Mouse (Mus musculus): ENCODE data around the gene Ddah1. TPM values are rescaled to one million over a fixed set of nuclear protein-coding genes. Genes with fewer than 3 reads are reported as not detected.

Ddah1 gene
- total and polyA plus RNA-seq, 2 experiments, result 43.1 to 80.8 TPM

- Histone ChIP-seq H3K27me3 (ENCODE audit: control insufficient read depth, insufficient read depth, low read length) (no peaks in the 10 kb centered on the region), H3K36me3 (ENCODE audit: control insufficient read depth, insufficient read depth, low read length) (no peaks in the 10 kb centered on the region), H3K4me1 (ENCODE audit: control insufficient read depth, insufficient read depth, low read length) (0 out of 2 replicates have a peak, but pooled peaks cover 2% of the 10 kb centered on the region), H3K79me2 (ENCODE audit: control insufficient read depth, insufficient read depth, low read length) (no peaks in the 10 kb centered on the region), H3K4me3 (ENCODE audit: insufficient read depth, low read depth, low read length) (no peak overlapping the region), H3K27ac (replicated peaks; ENCODE audit: insufficient read depth, low read depth, low read length) (no peak overlapping the region), H3K9ac (ENCODE audit: low read depth, low read length) (no peak overlapping the region)
- TF ChIP-seq CTCF (IDR thresholded peaks at IDR 0.05; ENCODE audit: low read depth, low read length), result no peak
- no peak for TF ChIP-seq POLR2A (IDR thresholded peaks at IDR 0.05; ENCODE audit: extremely low read depth, insufficient read depth, low read length)
- DNase-seq (ENCODE audit: extremely low read depth, low read depth, low spot score), result no peak
- WGBS, result 97% methylated on average over 15 of the region's 15 CpGs
These were observed 123.8 kb downstream of the Ddah1 start for GRCm38 (mm10) chr3:145882076-145882874.

GRCm38 (mm10) chr3:145883233-145883632 lies 124.8 kb downstream of the Ddah1 start:
- WGBS, result 90% methylated on average over 2 of the region's 2 CpGs
- TF ChIP-seq CTCF (IDR thresholded peaks at IDR 0.05; ENCODE audit: low read depth, low read length) (no peak), POLR2A (IDR thresholded peaks at IDR 0.05; ENCODE audit: extremely low read depth, insufficient read depth, low read length) (no peak)
- H3K9ac ChIP-seq (ENCODE audit: low read depth, low read length), result no peak overlapping the region
- no peaks in the 10 kb centered on the region for H3K79me2 ChIP-seq (ENCODE audit: control insufficient read depth, insufficient read depth, low read length)
- H3K27me3 ChIP-seq (ENCODE audit: control insufficient read depth, insufficient read depth, low read length), result no peaks in the 10 kb centered on the region
- no peaks in the 10 kb centered on the region for H3K36me3 ChIP-seq (ENCODE audit: control insufficient read depth, insufficient read depth, low read length)
- no peak overlapping the region for H3K27ac ChIP-seq (replicated peaks; ENCODE audit: insufficient read depth, low read depth, low read length)
- DNase-seq (ENCODE audit: extremely low read depth, low read depth, low spot score), result no peak
- no peak overlapping the region for H3K4me3 ChIP-seq (ENCODE audit: insufficient read depth, low read depth, low read length)
- H3K4me1 ChIP-seq (ENCODE audit: control insufficient read depth, insufficient read depth, low read length), result 0 out of 2 replicates have a peak, but pooled peaks cover 2% of the 10 kb centered on the region

GRCm38 (mm10) chr3:145885376-145885775 lies 126.9 kb downstream of the Ddah1 start:
- DNase-seq (ENCODE audit: extremely low read depth, low read depth, low spot score), result peak; percentile 35
- WGBS, result 82% methylated on average over 4 of the region's 4 CpGs
- Histone ChIP-seq H3K79me2 (ENCODE audit: control insufficient read depth, insufficient read depth, low read length) (no peaks in the 10 kb centered on the region), H3K27ac (replicated peaks; ENCODE audit: insufficient read depth, low read depth, low read length) (peak overlapping the region; percentile 54), H3K4me3 (ENCODE audit: insufficient read depth, low read depth, low read length) (no peak overlapping the region), H3K36me3 (ENCODE audit: control insufficient read depth, insufficient read depth, low read length) (no peaks in the 10 kb centered on the region), H3K27me3 (ENCODE audit: control insufficient read depth, insufficient read depth, low read length) (no peaks in the 10 kb centered on the region), H3K4me1 (ENCODE audit: control insufficient read depth, insufficient read depth, low read length) (0 out of 2 replicates have a peak, but pooled peaks cover 2% of the 10 kb centered on the region), H3K9ac (ENCODE audit: low read depth, low read length) (no peak overlapping the region)
- TF ChIP-seq CTCF (IDR thresholded peaks at IDR 0.05; ENCODE audit: low read depth, low read length) (no peak), POLR2A (IDR thresholded peaks at IDR 0.05; ENCODE audit: extremely low read depth, insufficient read depth, low read length) (no peak)

- no peaks in the 10 kb centered on the region for H3K79me2 ChIP-seq (ENCODE audit: control insufficient read depth, insufficient read depth, low read length)
- peak; percentile 67 for DNase-seq (ENCODE audit: extremely low read depth, low read depth, low spot score)
- 66% methylated on average over 5 of the region's 5 CpGs for WGBS
These were observed 127.5 kb downstream of the Ddah1 start for GRCm38 (mm10) chr3:145885851-145886464.

GRCm38 (mm10) chr3:145887430-145887971 lies 129.0 kb downstream of the Ddah1 start:
- H3K4me1 ChIP-seq (ENCODE audit: control insufficient read depth, insufficient read depth, low read length), result 0 out of 2 replicates have a peak, but pooled peaks cover 2% of the 10 kb centered on the region
- no peaks in the 10 kb centered on the region for H3K27me3 ChIP-seq (ENCODE audit: control insufficient read depth, insufficient read depth, low read length)
- WGBS, result 81% methylated on average over 6 of the region's 6 CpGs
- H3K9ac ChIP-seq (ENCODE audit: low read depth, low read length), result no peak overlapping the region
- TF ChIP-seq CTCF (IDR thresholded peaks at IDR 0.05; ENCODE audit: low read depth, low read length), result no peak
- TF ChIP-seq POLR2A (IDR thresholded peaks at IDR 0.05; ENCODE audit: extremely low read depth, insufficient read depth, low read length), result no peak
- DNase-seq (ENCODE audit: extremely low read depth, low read depth, low spot score), result no peak
- no peak overlapping the region for H3K27ac ChIP-seq (replicated peaks; ENCODE audit: insufficient read depth, low read depth, low read length)
- H3K36me3 ChIP-seq (ENCODE audit: control insufficient read depth, insufficient read depth, low read length), result no peaks in the 10 kb centered on the region
- no peak overlapping the region for H3K4me3 ChIP-seq (ENCODE audit: insufficient read depth, low read depth, low read length)
- no peaks in the 10 kb centered on the region for H3K79me2 ChIP-seq (ENCODE audit: control insufficient read depth, insufficient read depth, low read length)

More at GRCm38 (mm10) chr3:145885851-145886464, 127.5 kb downstream of the Ddah1 start:
- H3K36me3 ChIP-seq (ENCODE audit: control insufficient read depth, insufficient read depth, low read length), result no peaks in the 10 kb centered on the region
- H3K27me3 ChIP-seq (ENCODE audit: control insufficient read depth, insufficient read depth, low read length), result no peaks in the 10 kb centered on the region
- no peak overlapping the region for H3K4me3 ChIP-seq (ENCODE audit: insufficient read depth, low read depth, low read length)
- H3K9ac ChIP-seq (ENCODE audit: low read depth, low read length), result no peak overlapping the region
- 0 out of 2 replicates have a peak, but pooled peaks cover 2% of the 10 kb centered on the region for H3K4me1 ChIP-seq (ENCODE audit: control insufficient read depth, insufficient read depth, low read length)
- TF ChIP-seq POLR2A (IDR thresholded peaks at IDR 0.05; ENCODE audit: extremely low read depth, insufficient read depth, low read length) (no peak), CTCF (IDR thresholded peaks at IDR 0.05; ENCODE audit: low read depth, low read length) (no peak)
- H3K27ac ChIP-seq (replicated peaks; ENCODE audit: insufficient read depth, low read depth, low read length), result peak overlapping the region; percentile 63
